Mouse (Mus musculus): Measurements from ENCODE around the gene Arf1. TPM values are rescaled to one million over a fixed set of nuclear protein-coding genes. Genes with fewer than 3 reads are reported as not detected.

Gene Arf1
- total and polyA plus RNA-seq, 3 experiments = 498 to 733 (median 509) TPM

- TF ChIP-seq USF2 (conservative IDR thresholded peaks at IDR 0.05; ENCODE audit: low read depth, low read length) (no peak), PAX5 (IDR thresholded peaks at IDR 0.05; ENCODE audit: low read length) (no peak), USF1 (IDR thresholded peaks at IDR 0.05; ENCODE audit: low read depth, low read length) (no peak), TBP (conservative IDR thresholded peaks at IDR 0.05; ENCODE audit: low read depth, low read length) (no peak), JUN (IDR thresholded peaks at IDR 0.05; ENCODE audit: insufficient read depth, low read depth, low read length) (no peak), MAFK (IDR thresholded peaks at IDR 0.05; ENCODE audit: insufficient replicate concordance, low read length) (no peak), GABPA (IDR thresholded peaks at IDR 0.05; ENCODE audit: insufficient replicate concordance, low read depth, low read length) (no peak), MYC (IDR thresholded peaks at IDR 0.05; ENCODE audit: low read depth, low read length) (no peak), UBTF (IDR thresholded peaks at IDR 0.05; ENCODE audit: low read depth, low read length) (no peak), POLR2AphosphoS2 (IDR thresholded peaks at IDR 0.05; ENCODE audit: low read depth, low read length) (no peak), ZNF384 (IDR thresholded peaks at IDR 0.05; ENCODE audit: low read depth, low read length) (no peak), ELF1 (IDR thresholded peaks at IDR 0.05; ENCODE audit: low read depth, low read length) (no peak), KAT2A (IDR thresholded peaks at IDR 0.05; ENCODE audit: insufficient replicate concordance, low read length) (no peak), MEF2A (IDR thresholded peaks at IDR 0.05; ENCODE audit: borderline replicate concordance, low read depth, low read length) (no peak), CHD1 (IDR thresholded peaks at IDR 0.05; ENCODE audit: low read depth, low read length) (no peak), MXI1 (IDR thresholded peaks at IDR 0.05; ENCODE audit: low read depth, low read length) (no peak)
- H3K9ac ChIP-seq (ENCODE audit: insufficient read depth, low read depth) = no peak overlapping the region
- no peak overlapping the region for H3K27ac ChIP-seq (ENCODE audit: insufficient read depth, low read depth)
- H3K4me3 ChIP-seq (replicated peaks in 1 of 3; ENCODE audit: low read depth in 2 of 3, low read length in 2 of 3, poor library complexity in 1 of 3) = no peak overlapping the region
- H3K4me2 ChIP-seq (ENCODE audit: insufficient read depth, low read depth, poor library complexity, severe bottlenecking) = no peak overlapping the region
- no peaks in the 10 kb centered on the region for H3K36me3 ChIP-seq (replicated peaks in 1 of 2; ENCODE audit: control insufficient read depth in 1 of 2, insufficient read depth in 1 of 2, low read length in 1 of 2)
- in situ Hi-C loops (cut with MboI; ENCODE audit: low pct_ligation_motif_present, low pct_unique_long_range_greater_than_20kb, low sequenced_read_pairs) = no loop called here
- no peaks in the 10 kb centered on the region for H3K79me2 ChIP-seq (replicated peaks; ENCODE audit: control insufficient read depth, extremely low read depth, insufficient read depth, poor library complexity, severe bottlenecking)
- DNase-seq (ENCODE audit: extremely low read depth) = no peak
- dilution Hi-C loops (cut with MboI; ENCODE audit: extremely low pct_ligation_motif_present, extremely low pct_unique_long_range_greater_than_20kb, low sequenced_read_pairs) = no loop called here
- peaks cover 23 to 66% of the 10 kb centered on the region in 2 experiments for H3K4me1 ChIP-seq (ENCODE audit: control insufficient read depth in 1 of 2, insufficient read depth in 2 of 2)
- peaks cover 2% of the 10 kb centered on the region for H3K27me3 ChIP-seq (replicated peaks)
- H3K9me3 ChIP-seq (replicated peaks; ENCODE audit: low read length) = no peaks in the 10 kb centered on the region
Observed at GRCm38 (mm10) chr11:59170549-59170948, 57.5 kb downstream of the Arf1 start.

GRCm38 (mm10) chr11:59169807-59170206 lies 58.3 kb downstream of the Arf1 start:
- no peak for TF ChIP-seq ZC3H11A (IDR thresholded peaks at IDR 0.05; ENCODE audit: low read depth, low read length)
- dilution Hi-C loops (cut with MboI; ENCODE audit: extremely low pct_ligation_motif_present, extremely low pct_unique_long_range_greater_than_20kb, low sequenced_read_pairs) (no loop called here), in situ Hi-C loops (cut with MboI; ENCODE audit: low pct_ligation_motif_present, low pct_unique_long_range_greater_than_20kb, low sequenced_read_pairs) (loop anchor here (5.0 kb wide), 1 partner anchor 32 kb away; the partner anchor contains the start of gene Mrpl55)
- Histone ChIP-seq H3K9me3 (replicated peaks; ENCODE audit: low read length) (no peaks in the 10 kb centered on the region), H3K79me2 (replicated peaks; ENCODE audit: control insufficient read depth, extremely low read depth, insufficient read depth, poor library complexity, severe bottlenecking) (no peaks in the 10 kb centered on the region), H3K4me3 (replicated peaks in 1 of 3; ENCODE audit: low read depth in 2 of 3, low read length in 2 of 3, poor library complexity in 1 of 3) (no peak overlapping the region), H3K36me3 (replicated peaks in 1 of 2; ENCODE audit: control insufficient read depth in 1 of 2, insufficient read depth in 1 of 2, low read length in 1 of 2) (no peaks in the 10 kb centered on the region), H3K9ac (ENCODE audit: insufficient read depth, low read depth) (no peak overlapping the region), H3K27me3 (replicated peaks) (peaks cover 2% of the 10 kb centered on the region), H3K27ac (ENCODE audit: insufficient read depth, low read depth) (no peak overlapping the region), H3K4me1 (ENCODE audit: control insufficient read depth in 1 of 2, insufficient read depth in 2 of 2) (peaks cover 17 to 60% of the 10 kb centered on the region in 2 experiments), H3K4me2 (ENCODE audit: insufficient read depth, low read depth, poor library complexity, severe bottlenecking) (no peak overlapping the region)
- no peak for DNase-seq (ENCODE audit: extremely low read depth)
